Mouse (Mus musculus) kidney, embryonic 16.5 days (tissue): ENCODE measurements at regions not wholly inside any gene's neighbourhood (a gene's known extent, or its start where the extent isn't known, plus 50 kb on each side); places are given as distances from the start of the nearest gene placed in this dataset.

Source experiments
- ATAC-seq: fragments of 200-750 bp; cut with Nextera tagmentation; 2 replicates; pipeline ENCODE4 v1.8.0; 2017; ENCODE audit warnings: moderate TSS enrichment; ENCODE audit not compliant: low FRiP score, low TSS enrichment
- H3K27ac ChIP-seq: fragments of 300-500 bp; sonication (generic); 2 replicates; pipeline ENCODE4 v1.5.1; 2014; ENCODE audit warnings: low read length
- H3K27me3 ChIP-seq: fragments of 300-500 bp; sonication (generic); 2 replicates; pipeline ENCODE4 v1.6.1; 2014; ENCODE audit warnings: low read length, control low read depth, mixed read lengths; ENCODE audit not compliant: insufficient read depth
- H3K36me3 ChIP-seq: fragments of 300-500 bp; sonication (generic); 2 replicates; pipeline ENCODE4 v1.6.1; 2014; ENCODE audit warnings: low read length, control low read depth, mixed read lengths; ENCODE audit not compliant: insufficient read depth
- H3K4me1 ChIP-seq: fragments of 300-500 bp; sonication (generic); 2 replicates; pipeline ENCODE4 v1.6.1; 2014; ENCODE audit warnings: low read length, control low read depth, mixed read lengths; ENCODE audit not compliant: insufficient read depth
- H3K4me2 ChIP-seq: fragments of 300-500 bp; sonication (generic); replicated peaks from 2 replicates; pipeline ENCODE4 v1.6.1; 2014; ENCODE audit warnings: low read depth, low read length
- H3K4me3 ChIP-seq: fragments of 300-500 bp; sonication (generic); 2 replicates; pipeline ENCODE4 v1.5.1; 2014; ENCODE audit warnings: mild to moderate bottlenecking, low read length
- H3K9ac ChIP-seq: fragments of 300-500 bp; sonication (generic); replicated peaks from 2 replicates; pipeline ENCODE4 v1.6.1; 2014; ENCODE audit warnings: low read length
- H3K9me3 ChIP-seq: fragments of 300-500 bp; sonication (generic); 2 replicates; pipeline ENCODE4 v1.6.1; 2016; ENCODE audit warnings: low read length, control low read depth
- WGBS: fragments of 180-500 bp; shearing (Covaris S2); extraction: QIAGEN DNeasy Blood & Tissue Kit; methylation state at CpG from one replicate; pipeline ENCODE4 v1.1.7; 2014; 5-methylcytosine and 5-hydroxymethylcytosine counted together

DNA sequence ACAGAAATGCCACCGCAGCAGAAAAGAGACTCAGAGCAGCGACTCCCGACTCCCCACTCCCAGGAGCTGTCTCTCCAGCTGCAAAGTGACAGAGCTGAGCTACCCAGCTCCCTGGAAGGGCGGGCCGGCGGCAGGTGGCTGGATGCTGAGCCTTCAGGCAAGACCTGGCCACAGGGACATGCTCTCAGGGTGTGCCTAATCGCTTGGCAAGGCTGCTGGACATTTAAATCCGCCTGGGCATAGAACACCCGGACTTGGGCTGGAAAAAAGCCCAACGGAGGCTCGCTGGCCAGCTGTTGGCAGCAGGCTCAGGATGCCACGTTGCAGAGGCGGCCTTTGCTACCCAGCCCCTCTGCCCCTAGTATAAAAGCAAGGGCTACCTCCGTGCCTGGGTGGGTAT, 74.6 kb upstream of the Mgme1 start:
- ATAC-seq = peak; percentile 21; the same call in 1 of the 2 replicates
- no peak overlapping the region for H3K9ac ChIP-seq
- WGBS = 46% methylated on average over 14 of the region's 14 CpGs

DNA sequence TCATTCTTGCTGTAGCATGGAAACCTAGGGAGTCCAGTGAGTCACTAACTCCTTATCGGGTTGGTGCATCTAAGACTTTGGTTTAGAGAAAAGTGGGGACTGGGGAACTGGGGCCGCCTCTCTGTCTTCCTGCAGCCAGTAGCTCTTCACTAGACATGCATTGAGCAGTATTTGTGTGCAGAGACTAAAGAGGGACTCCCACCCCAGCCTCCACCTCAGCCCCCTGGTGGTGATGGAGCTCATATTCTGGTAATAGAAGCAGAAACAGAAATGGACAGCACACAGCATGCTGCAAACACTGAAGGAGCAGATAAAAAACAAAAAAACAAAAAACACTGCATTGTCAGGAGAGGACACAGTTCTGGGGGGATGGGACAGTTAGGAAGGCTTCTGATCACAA, 73.3 kb upstream of the Mgme1 start:
- no peaks in the 10 kb centered on the region for H3K9me3 ChIP-seq
- WGBS = 65% methylated on average over 2 of the region's 2 CpGs
- no peak overlapping the region for H3K9ac ChIP-seq

More for the DNA sequence above, 74.6 kb upstream of the Mgme1 start:
- no peak overlapping the region for H3K4me3 ChIP-seq
- no peaks in the 10 kb centered on the region for H3K27me3 ChIP-seq
- H3K4me1 ChIP-seq = 0 out of 2 replicates have a peak, but pooled peaks cover 5% of the 10 kb centered on the region
- no peaks in the 10 kb centered on the region for H3K36me3 ChIP-seq
- no peaks in the 10 kb centered on the region for H3K9me3 ChIP-seq
- no peak overlapping the region for H3K27ac ChIP-seq
- H3K4me2 ChIP-seq = no peak overlapping the region

DNA sequence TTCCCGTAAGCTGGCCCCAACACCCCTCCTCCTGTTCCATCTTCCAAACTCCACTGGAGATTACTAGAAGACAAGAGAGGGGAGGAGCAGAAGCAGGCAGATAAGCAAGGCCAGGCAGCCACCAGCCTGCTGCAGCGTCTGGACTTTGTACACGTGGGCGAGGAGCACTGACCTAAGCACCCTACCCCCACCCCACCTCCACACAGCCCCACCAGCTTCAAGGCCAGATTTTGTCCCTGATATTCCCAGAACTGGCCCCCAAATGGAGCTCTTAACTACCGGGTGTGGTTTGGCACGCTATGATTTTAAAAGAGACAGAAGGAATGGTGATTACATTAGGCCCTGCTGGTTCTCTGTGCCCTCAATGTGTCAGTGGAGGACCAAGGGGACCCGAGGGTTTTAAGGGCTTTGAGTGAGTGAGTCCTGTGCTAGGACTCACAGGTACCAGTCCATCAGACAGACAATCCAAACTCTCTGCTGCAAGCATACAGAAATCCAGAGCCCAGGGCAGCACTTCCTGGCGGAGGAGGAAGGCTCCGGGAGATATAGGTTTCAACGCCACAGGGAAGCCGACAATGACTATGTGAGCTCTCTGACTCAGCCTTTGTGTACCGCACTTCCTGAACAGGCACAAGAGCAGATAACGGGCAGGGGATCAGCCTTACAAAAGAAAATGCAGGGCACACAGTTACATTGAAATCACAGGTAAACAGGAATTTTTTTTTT, 72.0 kb upstream of the Mgme1 start:
- H3K27me3 ChIP-seq = no peaks in the 10 kb centered on the region
- H3K9me3 ChIP-seq = no peaks in the 10 kb centered on the region
- ATAC-seq = no peak
- H3K4me2 ChIP-seq = no peak overlapping the region
- 0 out of 2 replicates have a peak, but pooled peaks cover 5% of the 10 kb centered on the region for H3K4me1 ChIP-seq
- H3K4me3 ChIP-seq = no peak overlapping the region
- no peaks in the 10 kb centered on the region for H3K36me3 ChIP-seq
- WGBS = 60% methylated on average over 13 of the region's 13 CpGs
- no peak overlapping the region; the same call in 1 of the 2 replicates for H3K9ac ChIP-seq
- H3K27ac ChIP-seq = peak overlapping the region; percentile 31; the same call in 1 of the 2 replicates

More for the DNA sequence above, 73.3 kb upstream of the Mgme1 start:
- H3K4me3 ChIP-seq = no peak overlapping the region
- H3K4me1 ChIP-seq = 0 out of 2 replicates have a peak, but pooled peaks cover 5% of the 10 kb centered on the region
- H3K27me3 ChIP-seq = no peaks in the 10 kb centered on the region
- no peak overlapping the region for H3K4me2 ChIP-seq
- H3K36me3 ChIP-seq = no peaks in the 10 kb centered on the region
- H3K27ac ChIP-seq = no peak overlapping the region
- ATAC-seq = no peak
